Mouse (Mus musculus) R1 (cell line): ENCODE measurements around the gene Muc16.

Experiments used
- DNase-seq: peaks from one replicate; pipeline ENCODE4 v3.0.0-alpha.2; 2018; ENCODE audit warnings: low read depth, low spot score

Gene Muc16

DNA sequence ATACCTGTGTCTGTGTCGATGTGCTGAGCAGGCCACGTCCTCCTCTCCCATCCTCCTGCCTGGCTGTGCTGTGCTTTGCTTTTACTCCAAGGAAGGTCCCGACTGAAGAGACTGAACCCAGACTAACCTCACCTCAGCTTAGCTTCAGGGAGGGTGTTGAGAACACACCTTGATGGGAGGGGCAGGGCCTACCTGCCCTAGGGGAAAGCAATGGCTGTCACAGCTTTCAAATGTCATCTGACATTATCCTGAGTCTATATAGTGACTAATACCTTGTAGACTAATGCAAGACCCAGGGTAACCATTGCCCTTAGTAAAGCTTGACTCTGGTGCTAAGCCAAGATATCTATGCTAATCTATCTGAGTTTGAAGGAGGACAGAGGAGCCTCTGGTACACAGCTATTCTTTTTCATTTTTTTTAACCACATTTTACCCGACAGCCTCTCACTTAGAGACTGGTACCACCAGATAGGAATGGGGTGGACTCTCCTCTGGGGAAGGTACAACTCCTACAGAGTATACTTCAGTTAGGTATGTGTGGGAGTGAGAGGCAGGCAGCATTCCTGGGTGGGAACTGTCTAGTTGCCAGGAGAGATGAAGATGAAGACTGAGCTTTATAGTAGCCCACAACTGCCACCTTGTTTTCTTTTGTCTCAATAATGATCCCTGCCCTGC lies at the start of gene Muc16:
Gene Muc16 (minus strand): TSS at position 51 of the 675 bp plus-strand sequence.
- no peak for DNase-seq

DNA sequence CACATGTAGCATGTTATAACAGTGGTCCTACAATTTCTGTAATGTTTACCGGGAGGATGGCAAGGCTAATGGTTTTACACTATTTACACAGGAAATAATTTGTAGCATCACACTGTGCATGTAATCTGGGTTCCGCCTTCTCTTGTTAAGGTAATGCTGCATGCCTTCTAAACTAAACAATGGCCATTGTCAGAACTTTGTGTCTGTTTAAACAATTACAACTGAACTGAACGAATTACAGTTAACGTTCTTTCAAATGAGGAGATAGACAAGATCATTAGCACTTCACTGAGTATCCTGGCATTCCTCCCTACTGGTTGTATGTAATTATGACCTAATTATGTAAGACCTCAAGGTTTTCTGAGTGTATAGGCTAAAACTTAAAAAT lies 48.4 kb upstream of the Muc16 start:
- DNase-seq: peak; percentile 91

DNA sequence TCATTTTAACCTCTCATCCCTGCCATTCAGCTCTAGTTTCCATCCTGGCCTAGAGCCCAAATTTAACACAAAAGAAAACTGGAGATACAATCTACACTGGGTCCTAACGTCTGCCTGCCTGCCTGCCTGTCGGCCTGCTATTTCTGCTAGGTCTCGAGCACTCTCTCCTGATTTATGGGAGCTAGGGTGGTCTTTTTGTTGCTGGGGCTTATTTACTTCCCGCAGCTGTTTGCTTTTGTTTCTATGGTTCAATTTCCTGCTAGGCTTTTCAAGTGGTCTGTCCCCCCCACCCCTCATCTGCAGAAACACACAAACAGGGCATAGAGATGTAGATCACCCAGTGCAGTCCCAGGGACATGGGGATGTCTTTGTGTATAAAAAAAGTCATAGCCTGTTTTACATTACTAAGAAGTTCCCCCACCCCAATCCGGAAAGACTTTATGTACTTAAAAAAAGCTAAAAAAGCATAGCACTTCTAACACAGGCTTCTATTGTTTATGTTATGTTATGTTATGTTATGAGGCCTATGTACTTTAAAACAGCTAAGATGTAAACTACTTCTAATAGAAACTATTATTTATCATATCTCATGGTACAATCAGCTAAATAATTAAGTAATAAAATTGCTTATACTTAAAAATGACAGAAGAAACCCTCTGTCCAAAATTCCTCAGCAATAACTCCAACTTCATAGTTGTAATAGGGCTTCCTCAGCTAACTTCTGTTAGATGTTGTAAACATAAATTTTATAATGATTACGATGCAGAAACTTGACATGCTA lies 47.8 kb upstream of the Muc16 start:
- peak; percentile 97 for DNase-seq

DNA sequence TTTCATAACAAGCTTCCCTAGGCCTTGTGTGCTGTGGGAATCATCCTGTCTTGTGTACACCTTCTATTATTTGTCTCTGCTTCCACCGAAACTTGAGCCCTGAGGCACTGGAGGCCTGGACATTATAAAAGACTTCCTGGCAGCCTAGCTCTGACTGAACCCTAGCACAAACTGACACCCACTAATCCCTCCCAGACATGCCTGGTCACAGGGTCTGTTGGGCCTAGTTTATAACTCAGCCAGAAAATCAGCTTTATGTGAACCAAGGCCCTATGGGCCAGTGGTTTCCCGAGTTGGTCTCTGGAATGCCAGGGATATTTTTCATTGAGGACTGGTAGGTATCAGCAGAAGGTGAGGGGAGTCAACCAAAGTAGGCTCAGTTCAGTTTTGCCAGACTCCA lies 46.7 kb upstream of the Muc16 start:
- peak; percentile 48 for DNase-seq

DNA sequence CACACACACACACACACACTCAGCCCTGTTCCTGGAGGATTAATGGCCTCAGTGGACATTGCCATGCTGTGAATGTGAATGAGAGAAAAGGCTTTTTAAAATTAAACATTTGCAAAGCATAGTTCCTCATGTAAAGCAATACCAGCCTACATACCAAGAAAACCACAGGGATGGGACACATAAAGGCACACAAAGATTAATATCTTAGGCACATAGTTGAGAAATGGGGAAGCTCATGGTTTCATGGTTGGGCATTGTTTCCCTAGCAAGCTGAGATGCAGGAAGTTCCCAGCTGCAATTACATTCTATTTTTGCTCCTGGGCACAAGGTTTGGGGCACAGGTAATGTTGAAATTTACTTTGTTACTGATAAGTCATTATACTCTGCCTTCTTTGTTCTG lies 31.3 kb upstream of the Muc16 start:
- DNase-seq: no peak

GRCm38 (mm10) chr9:18598366-18598765 lies 76.0 kb downstream of the Muc16 start:
- DNase-seq: peak; percentile 91

DNA sequence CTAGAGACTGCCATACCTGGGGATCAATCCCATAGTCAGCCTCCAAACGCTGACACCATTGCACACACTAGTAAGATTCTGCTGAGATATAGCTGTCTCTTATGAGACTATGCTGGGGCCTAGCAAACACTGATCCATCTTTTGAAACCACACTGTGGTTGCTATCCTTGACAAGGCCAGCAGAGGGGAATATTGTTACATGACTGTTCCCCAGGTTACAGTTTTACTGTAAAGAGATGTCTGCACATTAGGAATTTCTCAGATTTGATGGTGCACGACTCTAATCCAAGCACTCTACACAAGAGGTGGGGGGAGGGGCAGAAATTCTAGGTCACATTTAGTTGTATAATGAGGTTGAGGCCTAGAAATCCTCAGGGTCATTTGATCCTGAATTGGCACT lies 166.2 kb downstream of the Muc16 start:
- peak; percentile 83 for DNase-seq

DNA sequence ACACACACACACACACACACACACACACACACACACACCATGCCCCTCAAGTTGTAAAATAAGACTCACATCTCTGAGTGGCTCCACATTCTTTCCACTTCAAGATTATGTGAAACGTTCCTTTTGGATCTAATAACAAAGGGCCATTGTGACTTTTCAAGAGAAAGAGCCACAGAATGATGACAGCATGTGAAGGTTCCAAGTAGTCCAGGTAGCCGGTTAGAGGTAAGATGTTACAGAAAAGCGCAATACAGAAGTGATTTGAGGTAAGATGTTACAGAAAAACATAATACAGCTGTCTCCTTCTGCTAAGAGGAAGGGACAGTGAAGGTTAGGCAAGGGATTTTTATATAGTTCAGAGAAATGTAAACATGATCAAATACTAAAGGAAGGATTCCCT lies 196.2 kb downstream of the Muc16 start, which contains the start of the genes Zfp558 and Mbd3l1:
Gene Zfp558 (minus strand): TSS at position 101 of the 400 bp plus-strand sequence.
Gene Mbd3l1 (plus strand): TSS at position 192 of the 400 bp plus-strand sequence.
- no peak for DNase-seq

- peak; percentile 93 for DNase-seq
Measured at GRCm38 (mm10) chr9:18473324-18474128, 200.8 kb downstream of the Muc16 start.

DNA sequence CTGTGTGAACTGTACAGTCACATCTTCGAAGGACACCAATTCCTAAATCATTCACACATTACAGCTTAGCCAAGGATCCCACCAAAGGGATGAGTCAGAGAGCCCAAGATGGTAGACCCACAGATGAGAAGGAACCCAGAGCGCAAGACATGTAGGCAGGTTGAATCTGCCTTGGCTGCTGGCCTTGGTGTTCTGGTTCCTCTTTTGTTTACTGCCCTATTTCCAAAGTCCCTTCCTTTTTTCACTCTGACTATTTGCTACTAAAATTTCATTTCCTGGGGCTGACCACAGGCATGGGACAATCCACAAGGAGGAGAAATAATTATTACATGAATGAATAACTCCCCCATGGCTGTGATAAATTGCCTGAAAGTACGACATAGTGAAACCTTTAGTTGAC lies 206.3 kb downstream of the Muc16 start:
- DNase-seq: no peak

- DNase-seq: peak; percentile 53
Measured at GRCm38 (mm10) chr9:18467350-18467749, 207.0 kb downstream of the Muc16 start.

DNA sequence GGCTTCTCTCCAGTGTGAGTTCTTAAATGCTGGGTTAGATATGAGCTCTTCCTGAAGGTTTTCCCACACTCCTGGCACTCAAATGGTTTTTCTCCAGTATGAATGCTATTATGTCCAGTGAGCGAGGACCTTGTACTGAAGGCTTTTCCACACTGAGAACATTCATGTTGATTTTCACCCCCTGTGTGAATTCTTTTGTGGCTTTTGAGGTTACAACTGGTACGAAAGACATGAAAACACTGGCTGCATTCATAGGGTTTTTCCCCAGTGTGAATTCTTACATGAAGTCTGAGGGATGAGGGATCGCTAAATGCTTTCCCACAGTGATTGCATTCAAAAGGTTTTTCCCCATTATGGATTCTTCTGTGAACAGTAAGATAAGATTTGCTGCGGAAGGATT lies 217.8 kb downstream of the Muc16 start:
- DNase-seq: no peak
